Comparison of ENCODE assay signal across 8 mouse cellular contexts in the genomic region with DNA sequence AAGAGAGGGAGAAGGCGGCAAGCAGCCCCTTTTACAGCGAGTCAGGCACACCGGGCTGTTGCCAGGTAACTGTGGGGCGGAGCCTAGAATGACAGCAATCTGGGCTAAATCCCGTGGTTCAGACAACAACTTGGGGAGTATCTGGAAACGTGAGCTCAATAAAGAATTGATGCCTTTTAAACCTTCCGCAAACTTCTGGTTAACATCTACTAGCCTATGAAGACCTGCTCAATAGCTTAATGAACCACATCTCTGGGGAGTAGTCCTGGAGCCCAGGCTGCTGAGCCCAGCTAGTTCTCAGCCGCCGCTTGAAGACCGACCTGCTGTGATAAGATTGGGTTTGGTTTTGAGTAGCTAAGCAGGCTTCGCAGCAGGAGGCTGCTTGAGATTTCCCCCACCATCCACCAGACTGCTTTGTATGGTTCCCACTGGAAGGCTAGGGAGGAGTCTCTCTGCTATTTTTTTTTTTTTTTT.
DNase-seq lines count a peak whose midpoint lies in the region; TF ChIP-seq lines count a peak whose summit lies in the region.

No protein-coding gene starts in this region.

- peak; percentile 34 for DNase-seq in heart, adult 11 months
- DNase-seq in heart, postnatal 14 days = no peak
- no peak for DNase-seq in CH12.LX (ENCODE audit: extremely low read depth)
- peak; percentile 50 for DNase-seq in embryonic facial prominence, embryonic 10.5 days (ENCODE audit: low spot score)
- peak; percentile 39 for DNase-seq in limb, embryonic 10.5 days (ENCODE audit: low spot score)
- DNase-seq in left cerebral cortex, adult 11 months (ENCODE audit: low spot score) = no peak
- no peak for DNase-seq in frontal cortex, postnatal 25 days (ENCODE audit: low spot score in 2 of 2)
- no peak for DNase-seq in adrenal gland, postnatal 4 days (ENCODE audit: low spot score in 2 of 2)

- WGBS in embryonic facial prominence, embryonic 10.5 days = 3% methylated on average over 11 of the region's 11 CpGs
- WGBS in limb, embryonic 10.5 days = 6% methylated on average over 11 of the region's 11 CpGs

- no peak overlapping the region for H3K4me3 ChIP-seq in CH12.LX (replicated peaks in 1 of 3; ENCODE audit: low read depth in 2 of 3, low read length in 2 of 3, poor library complexity in 1 of 3)
- peak overlapping the region; percentile 32; the same call in 1 of the 2 replicates for H3K4me3 ChIP-seq in embryonic facial prominence, embryonic 10.5 days
- peak overlapping the region; percentile 8; the same call in 1 of the 2 replicates for H3K4me3 ChIP-seq in limb, embryonic 10.5 days

- peaks cover 3 to 50% of the 10 kb centered on the region in 2 experiments; a peak in 2 of 4 replicates for H3K4me1 ChIP-seq in CH12.LX (ENCODE audit: control insufficient read depth in 1 of 2, insufficient read depth in 2 of 2)
- H3K4me1 ChIP-seq in embryonic facial prominence, embryonic 10.5 days = peaks cover 91% of the 10 kb centered on the region
- peaks cover 60% of the 10 kb centered on the region for H3K4me1 ChIP-seq in limb, embryonic 10.5 days

- H3K27ac ChIP-seq in CH12.LX (ENCODE audit: insufficient read depth, low read depth) = no peak overlapping the region
- peak overlapping the region; percentile 54 for H3K27ac ChIP-seq in embryonic facial prominence, embryonic 10.5 days (replicated peaks)
- H3K27ac ChIP-seq in limb, embryonic 10.5 days = no peak overlapping the region

- dilution Hi-C loops in CH12.LX (cut with MboI; ENCODE audit: extremely low pct_ligation_motif_present, extremely low pct_unique_long_range_greater_than_20kb, low sequenced_read_pairs) = no loop called here

- in situ Hi-C loops in CH12.LX (cut with MboI; ENCODE audit: low pct_ligation_motif_present, low pct_unique_long_range_greater_than_20kb, low sequenced_read_pairs) = no loop called here

- H3K9me3 ChIP-seq in CH12.LX (replicated peaks; ENCODE audit: low read length) = no peaks in the 10 kb centered on the region
- no peaks in the 10 kb centered on the region for H3K9me3 ChIP-seq in embryonic facial prominence, embryonic 10.5 days
- H3K9me3 ChIP-seq in limb, embryonic 10.5 days (replicated peaks) = no peaks in the 10 kb centered on the region

- peaks cover 0 to 17% of the 10 kb centered on the region in 2 experiments for H3K36me3 ChIP-seq in CH12.LX (replicated peaks in 1 of 2; ENCODE audit: control insufficient read depth in 1 of 2, insufficient read depth in 1 of 2, low read length in 1 of 2)
- H3K36me3 ChIP-seq in embryonic facial prominence, embryonic 10.5 days (replicated peaks) = no peaks in the 10 kb centered on the region
- no peaks in the 10 kb centered on the region for H3K36me3 ChIP-seq in limb, embryonic 10.5 days

- no peaks in the 10 kb centered on the region for H3K79me2 ChIP-seq in CH12.LX (replicated peaks; ENCODE audit: control insufficient read depth, extremely low read depth, insufficient read depth, poor library complexity, severe bottlenecking)

- intact Hi-C loops in heart, postnatal 14 days (cut with DNase I) = no loop called here

- H3K27me3 ChIP-seq in CH12.LX (replicated peaks) = no peaks in the 10 kb centered on the region
- H3K27me3 ChIP-seq in embryonic facial prominence, embryonic 10.5 days (replicated peaks; ENCODE audit: low read depth, poor library complexity, severe bottlenecking) = peaks cover 37% of the 10 kb centered on the region
- H3K27me3 ChIP-seq in limb, embryonic 10.5 days (ENCODE audit: low read depth, poor library complexity, severe bottlenecking) = peaks cover 25% of the 10 kb centered on the region

- H3K9ac ChIP-seq in CH12.LX (ENCODE audit: insufficient read depth, low read depth) = no peak overlapping the region

- TF ChIP-seq CTCF in CH12.LX (conservative IDR thresholded peaks at IDR 0.05 in 1 of 2, IDR thresholded peaks at IDR 0.05 in 1 of 2; ENCODE audit: low read depth in 2 of 2, low read length in 2 of 2) = no peak

- no peak for TF ChIP-seq POLR2A in CH12.LX (IDR thresholded peaks at IDR 0.05; ENCODE audit: low read depth, low read length)

- TF ChIP-seq EP300 in CH12.LX (IDR thresholded peaks at IDR 0.05; ENCODE audit: low read length) = no peak

- H3K4me2 ChIP-seq in CH12.LX (ENCODE audit: insufficient read depth, low read depth, poor library complexity, severe bottlenecking) = peak overlapping the region; percentile 0; the same call in 1 of the 2 replicates

- no peak for TF ChIP-seq RAD21 in CH12.LX (IDR thresholded peaks at IDR 0.05; ENCODE audit: low read depth, low read length)

TF ChIP-seq in CH12.LX, 34 proteins besides CTCF, POLR2A, EP300 and RAD21:
- TF ChIP-seq SMC3 (IDR thresholded peaks at IDR 0.05; ENCODE audit: low read depth, low read length) (no peak), MEF2A (IDR thresholded peaks at IDR 0.05; ENCODE audit: borderline replicate concordance, low read depth, low read length) (no peak), USF2 (conservative IDR thresholded peaks at IDR 0.05; ENCODE audit: low read depth, low read length) (no peak), GABPA (IDR thresholded peaks at IDR 0.05; ENCODE audit: insufficient replicate concordance, low read depth, low read length) (no peak), CHD2 (IDR thresholded peaks at IDR 0.05; ENCODE audit: low read length) (no peak), USF1 (IDR thresholded peaks at IDR 0.05; ENCODE audit: low read depth, low read length) (no peak), ZKSCAN1 (IDR thresholded peaks at IDR 0.05; ENCODE audit: borderline replicate concordance, low read depth, low read length) (no peak), UBTF (IDR thresholded peaks at IDR 0.05; ENCODE audit: low read depth, low read length) (no peak), ETS1 (conservative IDR thresholded peaks at IDR 0.05; ENCODE audit: low read depth, low read length) (no peak), ELF1 (IDR thresholded peaks at IDR 0.05; ENCODE audit: low read depth, low read length) (no peak), POLR2AphosphoS2 (IDR thresholded peaks at IDR 0.05; ENCODE audit: low read depth, low read length) (no peak)

Comparison
In these comparisons a context has a peak if more than half of its experiments do, and no peak if none do; other contexts are left out.
1. DNase-seq: peak in heart, adult 11 months (single experiment), embryonic facial prominence, embryonic 10.5 days (single experiment) and limb, embryonic 10.5 days (single experiment); none in heart, postnatal 14 days (0 of 2), CH12.LX (single experiment), left cerebral cortex, adult 11 months (single experiment), frontal cortex, postnatal 25 days (0 of 2) and adrenal gland, postnatal 4 days (0 of 2).
2. H3K4me3 ChIP-seq: peak in embryonic facial prominence, embryonic 10.5 days (single experiment) and limb, embryonic 10.5 days (single experiment); none in CH12.LX (0 of 3).